Mouse (Mus musculus) stomach, embryonic 16.5 days (tissue): ENCODE results near the gene Phc2. TPM values are rescaled to one million over a fixed set of nuclear protein-coding genes. Genes with fewer than 3 reads are reported as not detected.
A peak's percentile ranks its signal among the peaks of the same experiment; 100 is the strongest.

ENCODE experiments used
- ATAC-seq: fragments of 200-750 bp; cut with Nextera tagmentation; 2 replicates; pipeline ENCODE4 v1.8.0; 2017; ENCODE audit warnings: moderate number of reproducible peaks, moderate TSS enrichment; ENCODE audit not compliant: insufficient read depth, low FRiP score
- H3K27ac ChIP-seq: fragments of 300-500 bp; sonication (generic); 2 replicates; pipeline ENCODE4 v1.5.1; 2014; ENCODE audit warnings: low read length
- H3K27me3 ChIP-seq: fragments of 300-500 bp; sonication (generic); 2 replicates; pipeline ENCODE4 v1.6.1; 2014; ENCODE audit warnings: low read length, control low read depth, mixed read lengths; ENCODE audit not compliant: control insufficient read depth, insufficient read depth
- H3K36me3 ChIP-seq: fragments of 300-500 bp; sonication (generic); 2 replicates; pipeline ENCODE4 v1.6.1; 2014; ENCODE audit warnings: low read length; ENCODE audit not compliant: control insufficient read depth, insufficient read depth
- H3K4me1 ChIP-seq: fragments of 300-500 bp; sonication (generic); 2 replicates; pipeline ENCODE4 v1.6.1; 2014; ENCODE audit warnings: low read length, control low read depth, mixed read lengths; ENCODE audit not compliant: control insufficient read depth, insufficient read depth
- H3K4me2 ChIP-seq: fragments of 300-500 bp; sonication (generic); 2 replicates; pipeline ENCODE4 v1.6.1; 2014; ENCODE audit warnings: low read depth, low read length, mixed read lengths
- H3K4me3 ChIP-seq: fragments of 300-500 bp; sonication (generic); replicated peaks from 2 replicates; pipeline ENCODE4 v1.5.1; 2014; ENCODE audit warnings: mild to moderate bottlenecking, low read length
- H3K9ac ChIP-seq: fragments of 300-500 bp; sonication (generic); 2 replicates; pipeline ENCODE4 v1.6.1; 2014; ENCODE audit warnings: low read length
- H3K9me3 ChIP-seq: fragments of 300-500 bp; sonication (generic); replicated peaks from 2 replicates; pipeline ENCODE4 v1.6.1; 2016; ENCODE audit warnings: low read length, control low read depth; ENCODE audit not compliant: control insufficient read depth
- WGBS: fragments of 180-500 bp; shearing (Covaris S2); extraction: QIAGEN DNeasy Blood & Tissue Kit; methylation state at CpG from one replicate; pipeline ENCODE4 v1.1.7; 2014; 5-methylcytosine and 5-hydroxymethylcytosine counted together
- polyA plus RNA-seq: library from polyadenylated mRNA; unstranded; fragments of >200 nt; fragmentation: Nextera tagmentation; extraction: Ambion mirVana; gene quantifications from 2 replicates; pipeline ENCODE4 v1.2.1, GENCODE M21; 2015

The Phc2 gene
- polyA plus RNA-seq, 1 experiment from 2014 or later: 12.7 TPM

DNA sequence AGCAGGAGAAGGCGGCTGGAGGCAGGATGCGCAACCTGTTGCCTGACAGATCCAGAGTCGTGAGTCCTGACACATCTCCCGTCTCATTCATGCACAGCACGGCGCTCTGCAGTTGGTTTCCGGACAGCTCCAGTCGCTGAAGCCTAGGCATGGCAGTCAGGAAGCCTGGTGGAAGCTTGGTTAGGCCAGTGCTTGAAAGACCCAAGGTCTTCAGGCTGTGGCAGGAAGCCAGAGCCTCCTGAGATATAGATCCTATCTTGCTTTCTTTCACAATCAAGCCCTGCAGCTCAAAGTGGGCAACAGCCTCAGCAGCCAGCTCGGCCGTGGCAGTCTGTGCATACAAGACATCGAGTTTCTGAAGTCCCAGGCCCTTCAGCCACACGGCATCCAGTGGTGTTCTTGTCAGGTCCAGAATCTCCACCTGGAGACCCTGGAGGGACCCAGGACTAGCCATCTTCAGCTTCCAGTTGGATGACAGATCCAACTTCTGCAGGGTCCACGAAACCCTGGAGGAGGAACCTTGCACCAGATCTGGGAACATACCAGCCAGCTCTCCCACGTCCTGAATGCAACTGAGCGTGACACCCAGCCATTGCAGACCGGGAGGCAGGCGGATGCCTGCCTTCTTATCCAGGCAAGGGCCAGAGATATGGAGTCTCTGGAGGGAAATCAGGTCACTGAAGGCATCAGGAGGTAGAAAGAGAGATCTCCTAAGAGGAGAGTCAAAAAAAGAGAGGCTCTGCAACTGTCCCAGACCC lies 37.0 kb upstream of the Phc2 start:
- no peak for ATAC-seq
- H3K36me3 ChIP-seq: no peaks in the 10 kb centered on the region
- H3K4me2 ChIP-seq: no peak overlapping the region
- peak overlapping the region; percentile 31; the same call in 1 of the 2 replicates for H3K9ac ChIP-seq
- H3K4me1 ChIP-seq: peaks cover 11% of the 10 kb centered on the region; the same call in 1 of the 2 replicates
- no peaks in the 10 kb centered on the region for H3K27me3 ChIP-seq
- no peak overlapping the region for H3K4me3 ChIP-seq
- 67% methylated on average over 17 of the region's 17 CpGs for WGBS
- H3K27ac ChIP-seq: no peak overlapping the region
- H3K9me3 ChIP-seq: no peaks in the 10 kb centered on the region

DNA sequence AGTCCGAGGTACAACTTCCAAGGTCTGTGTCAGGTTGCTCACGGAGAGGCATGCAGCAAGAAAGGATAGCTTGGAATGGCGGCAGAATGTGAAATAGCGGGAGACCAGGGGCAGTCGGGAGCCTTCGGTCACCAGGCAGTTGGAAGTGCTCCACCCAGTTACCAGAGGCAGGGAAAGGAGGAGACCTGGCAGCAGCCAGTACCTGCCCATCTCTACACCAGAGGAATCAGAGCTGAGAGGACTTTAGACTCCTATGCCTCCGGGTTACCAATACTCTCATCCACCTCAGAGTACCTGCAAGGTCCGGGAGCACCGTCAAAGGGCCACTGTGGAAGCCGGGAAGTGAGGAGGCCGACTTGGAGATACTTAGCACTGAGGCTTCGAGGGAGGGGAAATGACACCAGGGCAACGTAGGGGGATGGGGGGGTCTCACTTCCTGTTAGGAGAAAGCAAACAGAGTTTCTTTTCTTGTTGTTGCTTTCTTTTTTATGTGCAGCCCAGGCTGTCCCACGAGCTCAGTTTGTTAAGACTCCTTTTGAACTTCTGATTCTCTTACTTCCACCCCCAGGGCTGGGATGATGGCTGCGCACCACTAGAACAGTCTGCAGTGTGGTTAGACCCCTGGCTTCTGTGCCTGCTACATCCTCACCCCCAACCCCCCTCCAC lies 36.1 kb upstream of the Phc2 start, which contains the start of gene Tlr12:
Gene Tlr12 (minus strand): TSS at position 374 of the 666 bp plus-strand sequence.
- ATAC-seq: no peak
- Histone ChIP-seq H3K9me3 (no peaks in the 10 kb centered on the region), H3K9ac (peak within 1 kb of the TSS; percentile 35), H3K27me3 (no peaks in the 10 kb centered on the region), H3K27ac (peak within 1 kb of the TSS; percentile 38; the same call in 1 of the 2 replicates), H3K36me3 (no peaks in the 10 kb centered on the region), H3K4me3 (no peak within 1 kb of the TSS), H3K4me1 (peaks cover 9% of the 10 kb centered on the region; the same call in 1 of the 2 replicates), H3K4me2 (no peak within 1 kb of the TSS)
- WGBS: 52% methylated on average over 15 of the region's 15 CpGs

GRCm38 (mm10) chr4:128618963-128619362 lies 35.5 kb upstream of the Phc2 start:
- H3K4me3 ChIP-seq: no peak overlapping the region
- H3K27ac ChIP-seq: peak overlapping the region; percentile 15; the same call in 1 of the 2 replicates
- H3K9me3 ChIP-seq: no peaks in the 10 kb centered on the region
- no peaks in the 10 kb centered on the region for H3K36me3 ChIP-seq
- H3K9ac ChIP-seq: 0 out of 2 replicates have a peak overlapping the region, but pooled peaks have one; percentile 35
- WGBS: 37% methylated on average over 2 of the region's 2 CpGs
- no peak overlapping the region for H3K4me2 ChIP-seq
- ATAC-seq: no peak
- H3K27me3 ChIP-seq: no peaks in the 10 kb centered on the region
- H3K4me1 ChIP-seq: peaks cover 9% of the 10 kb centered on the region; the same call in 1 of the 2 replicates

- WGBS: 65% methylated on average over 6 of the region's 6 CpGs
Measured at GRCm38 (mm10) chr4:128620572-128620971, 33.9 kb upstream of the Phc2 start.

DNA sequence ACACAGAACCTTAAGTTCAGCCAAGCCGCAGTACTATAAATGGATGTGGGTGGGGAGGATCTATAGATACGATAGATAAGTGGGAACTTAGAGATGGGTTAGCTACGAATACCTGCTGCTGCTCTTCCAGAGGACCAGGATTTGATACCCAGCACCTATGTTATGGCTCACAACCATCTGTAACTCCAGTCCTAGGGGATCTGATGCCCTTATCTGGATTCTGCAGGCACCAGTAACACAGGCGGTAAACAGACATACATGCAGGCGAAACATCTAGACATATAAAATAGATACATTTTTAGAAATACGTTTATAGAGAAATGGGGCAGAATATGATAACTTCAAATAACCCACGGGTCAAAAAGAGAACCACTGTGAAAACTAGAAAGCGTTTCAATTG lies 33.4 kb upstream of the Phc2 start:
- no peak overlapping the region for H3K4me2 ChIP-seq
- H3K4me1 ChIP-seq: peaks cover 9% of the 10 kb centered on the region; the same call in 1 of the 2 replicates
- no peaks in the 10 kb centered on the region for H3K36me3 ChIP-seq
- no peaks in the 10 kb centered on the region for H3K27me3 ChIP-seq
- H3K9ac ChIP-seq: no peak overlapping the region
- no peak overlapping the region for H3K4me3 ChIP-seq
- H3K27ac ChIP-seq: no peak overlapping the region
- H3K9me3 ChIP-seq: no peaks in the 10 kb centered on the region
- 84% methylated on average over 8 of the region's 8 CpGs for WGBS
- no peak for ATAC-seq

More at GRCm38 (mm10) chr4:128620572-128620971, 33.9 kb upstream of the Phc2 start:
- peaks cover 9% of the 10 kb centered on the region; the same call in 1 of the 2 replicates for H3K4me1 ChIP-seq
- no peak for ATAC-seq
- no peak overlapping the region for H3K4me3 ChIP-seq
- no peak overlapping the region for H3K9ac ChIP-seq
- H3K36me3 ChIP-seq: no peaks in the 10 kb centered on the region
- H3K27ac ChIP-seq: no peak overlapping the region
- H3K9me3 ChIP-seq: no peaks in the 10 kb centered on the region
- H3K27me3 ChIP-seq: no peaks in the 10 kb centered on the region
- no peak overlapping the region for H3K4me2 ChIP-seq

DNA sequence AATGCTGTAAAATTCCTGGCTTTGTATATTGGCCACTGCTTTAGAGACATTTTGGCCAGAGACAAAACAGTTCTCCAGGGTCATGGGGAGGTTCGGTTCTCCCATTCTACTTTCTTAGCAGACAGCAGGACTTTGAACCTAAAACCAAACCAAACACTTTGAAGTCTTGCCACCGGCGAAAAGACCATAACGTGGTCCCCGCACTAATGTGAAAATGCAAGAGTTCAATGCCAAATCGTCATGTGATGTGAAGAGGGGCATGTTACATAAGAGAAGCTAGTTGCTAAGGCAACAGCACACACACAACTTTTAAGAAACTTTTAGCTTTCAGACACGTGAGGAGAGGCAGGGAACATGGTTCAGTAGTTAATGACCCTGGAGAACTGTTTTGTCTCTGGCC lies 19.1 kb upstream of the Phc2 start:
- Histone ChIP-seq H3K4me2 (no peak overlapping the region), H3K9me3 (no peaks in the 10 kb centered on the region), H3K27ac (no peak overlapping the region), H3K4me1 (peaks cover 25% of the 10 kb centered on the region), H3K9ac (no peak overlapping the region), H3K36me3 (no peaks in the 10 kb centered on the region), H3K27me3 (no peaks in the 10 kb centered on the region), H3K4me3 (no peak overlapping the region)
- WGBS: 58% methylated on average over 7 of the region's 7 CpGs
- ATAC-seq: no peak

DNA sequence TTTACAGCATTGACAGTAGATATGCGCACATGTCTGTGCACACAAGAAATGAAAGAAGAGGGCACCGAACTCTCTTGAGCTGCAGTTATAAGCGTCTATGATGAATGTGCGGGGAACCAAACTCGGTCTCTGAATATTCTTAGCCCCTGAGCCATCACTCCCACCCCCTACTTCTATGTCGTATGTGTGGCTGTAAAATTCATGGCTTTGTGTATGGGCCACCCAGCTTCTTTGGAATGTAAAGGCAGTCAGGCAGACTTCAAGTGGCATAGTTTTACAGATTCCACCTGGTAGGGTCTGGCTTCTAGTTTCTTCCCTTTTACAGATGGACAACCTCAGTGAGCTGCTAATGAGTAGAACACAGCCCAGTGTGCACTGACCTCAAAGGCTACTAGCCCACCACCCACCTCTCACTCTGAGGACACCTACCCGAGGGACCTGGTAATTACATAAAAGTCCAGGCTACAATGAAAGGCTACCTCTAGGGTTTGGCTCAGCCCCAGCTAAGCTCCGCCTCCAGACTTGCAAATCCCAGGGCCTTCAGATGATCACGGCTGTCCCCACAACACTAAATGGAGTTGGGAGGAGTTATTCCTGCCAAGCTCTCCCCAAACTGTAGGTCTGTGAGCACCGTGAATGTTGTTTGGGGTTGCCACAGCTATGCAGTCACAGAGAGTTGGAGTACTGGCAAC lies 18.5 kb upstream of the Phc2 start:
- ATAC-seq: no peak
- 44% methylated on average over 10 of the region's 10 CpGs for WGBS
- peak overlapping the region; percentile 69; the same call in 1 of the 2 replicates for H3K27ac ChIP-seq

GRCm38 (mm10) chr4:128637250-128637649 lies 17.3 kb upstream of the Phc2 start:
- peak; percentile 65; the same call in 1 of the 2 replicates for ATAC-seq
- no peaks in the 10 kb centered on the region for H3K27me3 ChIP-seq
- H3K4me2 ChIP-seq: no peak overlapping the region
- no peaks in the 10 kb centered on the region for H3K36me3 ChIP-seq
- WGBS: 29% methylated on average over 11 of the region's 11 CpGs
- H3K4me3 ChIP-seq: no peak overlapping the region
- H3K9me3 ChIP-seq: no peaks in the 10 kb centered on the region
- no peak overlapping the region for H3K9ac ChIP-seq
- H3K27ac ChIP-seq: peak overlapping the region; percentile 69
- peaks cover 17% of the 10 kb centered on the region for H3K4me1 ChIP-seq

More for the DNA sequence above, 18.5 kb upstream of the Phc2 start:
- peaks cover 24% of the 10 kb centered on the region for H3K4me1 ChIP-seq
- no peaks in the 10 kb centered on the region for H3K9me3 ChIP-seq
- H3K4me2 ChIP-seq: no peak overlapping the region
- no peak overlapping the region for H3K9ac ChIP-seq
- no peaks in the 10 kb centered on the region for H3K27me3 ChIP-seq
- no peaks in the 10 kb centered on the region for H3K36me3 ChIP-seq
- H3K4me3 ChIP-seq: no peak overlapping the region
